Mouse (Mus musculus) heart, embryonic 13.5 days (tissue): ENCODE data around the gene Mrvi1. TPM values are rescaled to one million over a fixed set of nuclear protein-coding genes. Genes with fewer than 3 reads are reported as not detected.
"Not testable (repeated sequence)": the region's sequence is repeated elsewhere in the genome, so short reads cannot be mapped to it uniquely, and the experiment has no call there.

Experiments used
- ATAC-seq: fragments of 200-750 bp; cut with Nextera tagmentation; 2 replicates; pipeline ENCODE4 v1.8.0; 2017; ENCODE audit warnings: moderate TSS enrichment; ENCODE audit not compliant: insufficient number of reproducible peaks, low FRiP score, low TSS enrichment; ENCODE audit errors: extremely low read depth
- H3K27ac ChIP-seq: fragments of 300-500 bp; sonication (generic); replicated peaks from 2 replicates; pipeline ENCODE4 v1.5.1; 2015; ENCODE audit warnings: moderate library complexity, mild to moderate bottlenecking, inconsistent platforms
- H3K27me3 ChIP-seq: fragments of 300-500 bp; sonication (generic); replicated peaks from 2 replicates; pipeline ENCODE4 v1.6.1; 2015; ENCODE audit warnings: mild to moderate bottlenecking, inconsistent platforms
- H3K36me3 ChIP-seq: fragments of 300-500 bp; sonication (generic); 2 replicates; pipeline ENCODE4 v1.6.1; 2015; ENCODE audit warnings: mild to moderate bottlenecking, inconsistent platforms
- H3K4me1 ChIP-seq: fragments of 300-500 bp; sonication (generic); 2 replicates; pipeline ENCODE4 v1.6.1; 2015; ENCODE audit warnings: inconsistent platforms
- H3K4me2 ChIP-seq: fragments of 300-500 bp; sonication (generic); 2 replicates; pipeline ENCODE4 v1.6.1; 2015; ENCODE audit warnings: inconsistent platforms, mild to moderate bottlenecking, moderate library complexity
- H3K4me3 ChIP-seq: fragments of 300-500 bp; sonication (generic); 2 replicates; pipeline ENCODE4 v1.5.1; 2015; ENCODE audit warnings: moderate library complexity, mild to moderate bottlenecking, inconsistent platforms
- H3K9ac ChIP-seq: fragments of 300-500 bp; sonication (generic); 2 replicates; pipeline ENCODE4 v1.6.1; 2015; ENCODE audit warnings: inconsistent platforms, mild to moderate bottlenecking, moderate library complexity
- H3K9me3 ChIP-seq: fragments of 300-500 bp; sonication (generic); 2 replicates; pipeline ENCODE4 v1.6.1; 2016; ENCODE audit warnings: inconsistent platforms
- WGBS: fragments of 180-500 bp; shearing (Covaris S2); methylation state at CpG from one replicate; pipeline ENCODE4 v1.1.7; 2015; ENCODE audit warnings: mixed read lengths; 5-methylcytosine and 5-hydroxymethylcytosine counted together
- polyA plus RNA-seq: library from polyadenylated mRNA; unstranded; fragments of >200 nt; fragmentation: Nextera tagmentation; extraction: Ambion mirVana; gene quantifications from 2 replicates; pipeline ENCODE4 v1.2.1, GENCODE M21; 2015

Gene Mrvi1
- polyA plus RNA-seq, 1 experiment from 2014 or later, result 5.3 TPM

DNA sequence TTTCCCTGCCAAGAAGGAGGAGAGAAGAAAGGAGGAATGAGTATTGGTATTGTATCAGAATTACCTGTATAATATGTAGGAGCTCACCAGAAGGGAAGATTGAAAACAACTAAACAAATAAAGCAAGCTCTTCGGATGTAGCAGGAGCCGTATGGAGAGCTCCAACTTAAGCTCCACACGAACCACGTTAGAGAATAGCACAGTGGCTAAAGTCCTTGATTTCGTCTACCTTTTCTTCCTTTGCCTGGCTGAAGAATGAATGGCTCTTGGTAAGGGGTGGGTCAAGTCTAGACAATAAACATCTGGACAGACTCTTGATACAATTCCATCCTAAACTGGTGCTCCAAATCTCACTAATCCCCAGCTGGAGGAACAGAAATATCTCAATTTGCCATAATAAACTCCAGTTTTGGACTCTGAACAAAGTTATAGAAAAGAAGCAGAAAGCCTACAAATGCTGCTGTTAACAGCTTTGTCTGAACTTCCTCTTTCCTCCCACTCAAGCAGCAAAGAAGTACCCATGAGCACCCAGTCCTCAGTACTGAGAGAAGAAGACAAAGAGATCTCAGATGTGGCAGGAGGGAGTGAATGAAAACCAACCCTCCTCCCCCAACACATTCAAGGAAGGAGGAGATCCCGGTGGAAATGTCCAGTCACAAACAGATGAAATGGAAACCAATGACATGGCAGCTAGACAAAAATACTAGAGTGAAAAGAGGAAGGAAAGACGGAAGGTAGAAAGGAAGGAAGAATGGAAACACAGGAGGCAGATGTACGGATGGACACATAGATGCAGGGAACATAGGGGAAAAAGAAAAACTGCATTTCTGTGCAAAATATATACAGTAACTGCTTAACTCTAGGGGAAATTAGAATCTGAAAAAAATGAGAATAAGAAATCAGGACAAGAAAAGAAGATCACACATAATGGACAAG lies 73.8 kb downstream of the Mrvi1 start:
- 75% methylated on average over 8 of the region's 8 CpGs for WGBS

DNA sequence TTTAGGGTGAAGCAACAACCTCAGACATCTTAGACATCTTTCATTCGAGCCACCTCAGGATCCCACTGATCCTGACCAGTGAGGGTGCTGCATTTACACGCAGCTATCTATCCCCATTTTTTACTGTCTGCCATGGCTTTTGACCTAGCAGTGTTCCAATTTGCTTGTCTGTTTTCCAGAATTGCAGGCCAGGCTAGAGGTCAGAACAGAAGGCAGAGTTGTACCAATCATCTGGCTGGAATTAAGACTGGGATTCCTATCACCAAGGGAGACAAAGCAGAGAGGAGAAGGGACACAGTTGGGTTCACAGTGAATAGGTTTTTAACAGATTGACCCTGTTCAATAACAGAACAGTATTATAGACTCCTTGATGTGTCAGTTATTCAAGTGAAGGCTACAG lies 75.7 kb downstream of the Mrvi1 start:
- Histone ChIP-seq H3K9ac (no peak overlapping the region), H3K4me3 (no peak overlapping the region), H3K36me3 (peaks cover 3% of the 10 kb centered on the region; the same call in 1 of the 2 replicates), H3K4me1 (peaks cover 38% of the 10 kb centered on the region), H3K27ac (no peak overlapping the region), H3K4me2 (no peak overlapping the region), H3K9me3 (no peaks in the 10 kb centered on the region), H3K27me3 (no peaks in the 10 kb centered on the region)
- 82% methylated on average over 2 of the region's 2 CpGs for WGBS
- ATAC-seq, result no peak

More for the DNA sequence above, 73.8 kb downstream of the Mrvi1 start:
- H3K4me2 ChIP-seq, result no peak overlapping the region
- no peaks in the 10 kb centered on the region for H3K9me3 ChIP-seq
- H3K9ac ChIP-seq, result no peak overlapping the region
- ATAC-seq, result no peak
- peaks cover 3% of the 10 kb centered on the region; the same call in 1 of the 2 replicates for H3K36me3 ChIP-seq
- no peak overlapping the region for H3K4me3 ChIP-seq
- no peak overlapping the region for H3K27ac ChIP-seq
- H3K4me1 ChIP-seq, result peaks cover 22% of the 10 kb centered on the region
- no peaks in the 10 kb centered on the region for H3K27me3 ChIP-seq

DNA sequence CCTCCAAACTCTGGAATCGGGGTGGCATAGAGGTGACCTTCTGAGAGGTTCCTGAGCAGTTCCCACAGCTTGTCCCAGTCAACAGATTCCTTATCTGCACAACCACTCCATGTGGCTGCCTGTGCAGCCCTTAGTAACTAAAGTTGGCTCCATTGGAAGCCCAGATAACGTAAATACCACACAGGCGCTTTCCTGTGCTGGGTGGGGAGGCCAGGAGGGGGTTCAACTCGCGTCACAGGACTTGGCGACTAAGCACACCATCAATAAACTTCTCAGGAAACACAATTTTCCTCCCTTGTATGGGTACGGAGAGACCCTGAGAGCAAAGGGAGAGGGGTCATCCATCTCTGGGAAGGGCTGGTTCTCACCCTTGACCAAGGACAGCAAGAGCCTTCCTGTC lies 79.0 kb downstream of the Mrvi1 start:
- Histone ChIP-seq H3K27ac (peak overlapping the region; percentile 91), H3K27me3 (no peaks in the 10 kb centered on the region), H3K9me3 (no peaks in the 10 kb centered on the region), H3K4me2 (peak overlapping the region; percentile 33), H3K4me1 (peaks cover 38% of the 10 kb centered on the region), H3K9ac (peak overlapping the region; percentile 58; the same call in 1 of the 2 replicates), H3K36me3 (peaks cover 10% of the 10 kb centered on the region), H3K4me3 (no peak overlapping the region)
- 19% methylated on average over 7 of the region's 7 CpGs for WGBS
- peak; percentile 61; the same call in 1 of the 2 replicates for ATAC-seq

DNA sequence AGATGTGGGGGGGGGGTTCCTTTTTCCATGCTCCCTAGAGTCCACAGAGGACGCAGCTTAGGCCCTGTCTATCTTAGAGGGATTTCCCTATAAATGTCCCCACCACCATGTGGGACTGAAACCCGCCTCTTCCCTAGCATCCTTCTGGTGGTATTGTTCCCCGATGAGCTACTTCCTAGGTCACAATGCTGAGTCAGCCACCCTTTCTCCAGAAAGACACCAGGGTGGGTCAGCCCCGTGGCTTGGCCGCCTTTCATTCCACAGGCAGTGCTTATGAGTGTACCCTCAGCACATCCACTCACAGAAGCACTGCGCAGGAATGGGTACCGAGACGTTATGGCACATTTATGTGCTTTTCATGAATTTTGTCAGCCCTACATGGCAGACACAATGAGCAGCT lies 85.1 kb downstream of the Mrvi1 start:
- WGBS, result 86% methylated on average over 8 of the region's 8 CpGs

DNA sequence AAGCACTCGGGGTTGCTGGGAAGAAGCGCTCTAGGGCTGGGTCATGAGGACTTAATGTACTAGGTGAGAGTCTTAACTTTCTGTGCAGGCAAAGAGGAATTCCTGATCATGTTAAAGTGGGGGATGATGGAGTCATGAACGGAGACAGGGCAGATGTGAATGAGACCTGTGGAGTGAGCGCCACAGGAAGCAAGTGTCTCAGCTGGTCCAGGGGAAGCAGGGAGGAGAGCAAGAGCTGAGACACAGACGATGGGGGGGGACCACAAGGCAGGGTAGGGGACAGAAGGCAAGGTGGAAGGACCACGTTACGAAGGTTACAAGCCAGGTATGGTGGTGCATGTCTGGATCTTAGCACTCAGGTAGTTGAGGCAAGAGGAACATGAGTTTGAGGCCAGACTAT lies 85.8 kb downstream of the Mrvi1 start:
- WGBS, result 82% methylated on average over 7 of the region's 7 CpGs
- Histone ChIP-seq H3K27me3 (no peaks in the 10 kb centered on the region), H3K36me3 (peaks cover 8% of the 10 kb centered on the region; the same call in 1 of the 2 replicates), H3K9ac (no peak overlapping the region), H3K4me2 (no peak overlapping the region), H3K9me3 (no peaks in the 10 kb centered on the region), H3K4me1 (peaks cover 21% of the 10 kb centered on the region), H3K4me3 (no peak overlapping the region), H3K27ac (no peak overlapping the region)
- no peak for ATAC-seq

More for the DNA sequence above, 85.1 kb downstream of the Mrvi1 start:
- H3K36me3 ChIP-seq, result peaks cover 8% of the 10 kb centered on the region; the same call in 1 of the 2 replicates
- peaks cover 22% of the 10 kb centered on the region for H3K4me1 ChIP-seq
- no peaks in the 10 kb centered on the region for H3K27me3 ChIP-seq
- no peak overlapping the region for H3K27ac ChIP-seq
- H3K9ac ChIP-seq, result no peak overlapping the region
- H3K9me3 ChIP-seq, result no peaks in the 10 kb centered on the region
- H3K4me2 ChIP-seq, result no peak overlapping the region
- no peak for ATAC-seq
- no peak overlapping the region for H3K4me3 ChIP-seq

DNA sequence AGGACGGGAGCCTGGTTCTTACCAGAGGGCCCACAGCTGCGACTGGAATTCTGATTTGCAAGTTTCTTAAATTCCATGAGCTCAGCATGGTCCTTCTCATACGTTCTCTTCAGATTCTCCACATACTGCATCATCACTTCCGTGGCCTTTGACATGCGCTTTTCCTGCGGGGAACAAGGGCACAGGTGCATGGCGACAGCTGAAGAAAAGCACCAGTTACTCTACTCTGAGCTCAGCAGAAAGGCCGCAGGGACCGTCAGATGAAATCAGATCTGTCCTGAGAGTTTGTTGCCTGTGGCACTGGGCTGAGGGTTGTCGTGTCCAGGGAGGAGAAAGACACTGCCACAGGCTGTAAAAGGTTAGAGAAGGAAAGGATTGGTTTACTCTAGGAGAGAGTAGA lies 86.5 kb downstream of the Mrvi1 start:
- H3K9me3 ChIP-seq, ATAC-seq, H3K9ac ChIP-seq, H3K27me3 ChIP-seq, H3K4me3 ChIP-seq, H3K4me2 ChIP-seq, H3K36me3 ChIP-seq, H3K27ac ChIP-seq: not testable (repeated sequence)
- 79% methylated on average over 10 of the region's 10 CpGs for WGBS
- H3K4me1 ChIP-seq, result peaks cover 23% of the 10 kb centered on the region

DNA sequence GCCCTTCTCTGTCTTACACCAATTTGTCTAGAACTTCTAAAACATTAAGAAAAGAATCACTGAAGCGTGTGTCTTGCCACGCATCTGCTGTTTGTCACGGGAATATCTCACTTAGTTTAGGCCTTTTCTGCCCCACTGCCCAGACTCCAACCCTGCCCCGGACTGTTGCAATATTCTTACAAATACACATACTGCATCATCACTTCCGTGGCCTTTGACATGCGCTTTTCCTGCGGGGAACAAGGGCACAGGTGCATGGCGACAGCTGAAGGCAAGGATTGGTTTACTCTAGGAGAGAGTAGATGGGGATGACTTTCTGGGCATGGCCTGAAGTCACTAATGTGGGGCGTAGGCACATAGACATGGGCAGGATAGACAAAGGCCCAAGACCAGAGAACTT lies 87.6 kb downstream of the Mrvi1 start:
- peaks cover 8% of the 10 kb centered on the region; the same call in 1 of the 2 replicates for H3K36me3 ChIP-seq
- H3K27ac ChIP-seq, result peak overlapping the region; percentile 52; the same call in 1 of the 2 replicates
- H3K9ac ChIP-seq, result no peak overlapping the region
- no peaks in the 10 kb centered on the region for H3K9me3 ChIP-seq
- no peak overlapping the region for H3K4me3 ChIP-seq
- no peak overlapping the region for H3K4me2 ChIP-seq
- WGBS, result 85% methylated on average over 9 of the region's 9 CpGs
- ATAC-seq, result no peak
- no peaks in the 10 kb centered on the region for H3K27me3 ChIP-seq
- H3K4me1 ChIP-seq, result peaks cover 23% of the 10 kb centered on the region

DNA sequence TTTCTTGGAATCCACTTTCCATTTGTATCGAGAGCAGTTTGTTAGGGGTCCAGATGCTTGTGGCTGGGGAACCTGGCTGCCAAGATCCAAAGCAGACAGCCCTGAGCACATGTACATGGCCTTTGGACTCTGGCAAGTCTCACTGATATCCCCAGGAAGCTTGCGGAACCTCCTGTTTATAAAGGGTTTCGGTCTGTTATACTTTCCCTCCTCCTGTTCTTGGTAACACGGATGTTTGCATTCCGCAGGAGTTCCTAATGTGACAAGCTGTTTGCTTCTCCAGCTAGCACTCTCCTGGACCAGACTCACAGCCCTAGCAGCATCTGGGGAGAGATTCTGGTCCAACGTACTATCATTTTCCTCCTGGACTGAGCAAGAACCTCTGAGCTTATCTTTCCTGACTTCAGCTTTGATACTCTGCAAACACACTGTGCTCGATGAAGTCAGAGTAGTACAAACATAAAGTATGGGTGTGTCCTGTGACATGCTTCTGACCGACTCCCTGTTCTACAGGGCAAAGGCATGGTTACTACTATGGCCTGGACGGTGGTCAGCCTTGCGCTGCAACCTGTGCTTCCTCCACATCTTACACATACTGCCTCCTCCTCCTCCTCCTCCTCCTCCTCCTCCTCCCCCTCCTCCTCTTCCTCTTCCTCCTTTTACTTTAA lies 88.2 kb downstream of the Mrvi1 start:
- H3K4me2 ChIP-seq, result no peak overlapping the region
- no peaks in the 10 kb centered on the region for H3K9me3 ChIP-seq
- H3K27ac ChIP-seq, result peak overlapping the region; percentile 62; the same call in 1 of the 2 replicates
- no peak overlapping the region for H3K4me3 ChIP-seq
- no peak for ATAC-seq
- H3K4me1 ChIP-seq, result peaks cover 23% of the 10 kb centered on the region
- H3K27me3 ChIP-seq, result no peaks in the 10 kb centered on the region
- peaks cover 6% of the 10 kb centered on the region; the same call in 1 of the 2 replicates for H3K36me3 ChIP-seq
- no peak overlapping the region for H3K9ac ChIP-seq
- WGBS, result 55% methylated on average over 10 of the region's 10 CpGs

DNA sequence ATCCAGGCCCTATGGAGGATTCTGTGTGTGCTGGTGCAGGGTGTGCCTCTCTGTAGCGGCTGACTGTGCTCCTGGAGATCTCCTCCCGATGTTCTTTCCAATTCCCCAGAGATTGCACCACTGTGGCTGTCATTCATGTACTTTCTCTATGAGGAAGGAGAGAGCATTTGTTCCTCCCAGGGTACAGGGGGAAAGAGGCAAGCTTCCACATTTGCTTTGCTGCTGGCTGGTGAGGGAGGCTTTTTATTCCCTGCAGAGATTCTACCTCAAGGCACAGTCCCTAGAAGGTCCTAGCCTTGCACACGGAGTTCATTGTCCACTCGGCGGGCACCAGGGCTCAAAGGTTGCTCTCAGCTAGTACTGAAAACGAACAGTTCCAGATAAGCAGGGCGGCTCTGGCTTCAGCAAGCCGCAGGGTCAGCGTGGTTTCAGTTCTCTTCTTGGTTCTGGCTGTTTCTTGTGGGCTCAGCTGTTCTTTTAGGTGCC lies 90.7 kb downstream of the Mrvi1 start:
- H3K27ac ChIP-seq, result no peak overlapping the region
- ATAC-seq, result no peak
- WGBS, result 26% methylated on average over 9 of the region's 9 CpGs
- H3K36me3 ChIP-seq, result no peaks in the 10 kb centered on the region
- H3K9me3 ChIP-seq, result no peaks in the 10 kb centered on the region
- no peak overlapping the region for H3K4me3 ChIP-seq
- H3K27me3 ChIP-seq, result no peaks in the 10 kb centered on the region
- peak overlapping the region; percentile 8 for H3K4me2 ChIP-seq
- peak overlapping the region; percentile 58; the same call in 1 of the 2 replicates for H3K9ac ChIP-seq
- H3K4me1 ChIP-seq, result peaks cover 23% of the 10 kb centered on the region

DNA sequence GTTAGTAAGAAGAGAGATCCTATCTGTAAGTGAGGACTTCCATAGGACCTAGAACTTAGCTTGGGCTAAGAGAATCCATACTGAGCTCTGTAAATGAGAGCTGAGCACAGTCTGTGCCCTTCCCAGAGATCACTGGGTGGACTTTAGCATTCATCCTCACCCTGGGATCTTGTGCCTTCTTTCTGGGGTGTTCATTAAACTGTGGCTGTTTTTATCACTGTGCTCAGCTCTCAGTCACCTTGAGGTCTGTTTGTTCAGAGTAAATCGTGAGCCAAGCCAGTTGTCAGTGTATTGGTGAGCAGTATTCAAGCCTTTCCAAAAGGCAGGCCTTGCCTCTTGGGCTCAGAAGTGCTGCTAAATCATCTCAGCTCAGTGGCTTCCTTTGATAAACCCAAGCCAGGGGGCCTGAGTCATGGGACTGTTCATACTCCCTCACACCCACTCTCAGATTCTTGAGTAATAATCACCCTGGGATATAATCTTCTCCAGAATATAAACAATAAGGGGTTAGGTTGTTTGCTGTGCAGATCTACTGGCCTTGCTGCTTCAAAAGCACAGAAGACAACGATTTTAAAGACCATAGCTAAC lies 100.4 kb downstream of the Mrvi1 start:
- no peak overlapping the region for H3K4me3 ChIP-seq
- 72% methylated on average over 2 of the region's 2 CpGs for WGBS
- H3K36me3 ChIP-seq, result peaks cover 5% of the 10 kb centered on the region; the same call in 1 of the 2 replicates
- H3K4me2 ChIP-seq, result no peak overlapping the region
- H3K9me3 ChIP-seq, result no peaks in the 10 kb centered on the region
- peaks cover 25% of the 10 kb centered on the region for H3K4me1 ChIP-seq
- no peak overlapping the region for H3K27ac ChIP-seq
- no peak for ATAC-seq
- no peaks in the 10 kb centered on the region for H3K27me3 ChIP-seq
- no peak overlapping the region for H3K9ac ChIP-seq

DNA sequence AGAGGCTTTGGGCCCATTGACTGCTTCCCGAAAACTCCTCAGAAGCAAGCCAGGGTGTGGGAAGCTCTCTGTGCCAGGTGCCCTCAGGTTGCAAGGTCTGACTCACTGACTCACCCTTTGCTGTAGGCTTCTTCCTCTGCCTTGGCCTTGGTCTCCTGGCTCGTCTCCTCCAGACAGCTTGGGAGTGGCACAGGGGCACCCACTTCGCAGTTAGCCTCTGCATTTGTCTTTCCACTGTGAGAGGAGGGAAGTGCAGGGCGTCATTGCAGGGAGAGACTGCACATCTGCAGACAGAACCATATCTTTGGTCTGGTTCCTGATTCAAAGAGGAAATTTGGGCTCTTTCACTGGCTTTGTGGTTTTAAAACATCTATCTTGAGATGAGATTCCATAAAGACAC lies 104.2 kb downstream of the Mrvi1 start:
- H3K27me3 ChIP-seq, result no peaks in the 10 kb centered on the region
- H3K4me1 ChIP-seq, result peaks cover 34% of the 10 kb centered on the region
- H3K9me3 ChIP-seq, result no peaks in the 10 kb centered on the region
- no peak overlapping the region for H3K9ac ChIP-seq
- peaks cover 24% of the 10 kb centered on the region for H3K36me3 ChIP-seq
- H3K27ac ChIP-seq, result peak overlapping the region; percentile 63
- no peak overlapping the region for H3K4me3 ChIP-seq
- H3K4me2 ChIP-seq, result no peak overlapping the region
- 75% methylated on average over 4 of the region's 4 CpGs for WGBS
- ATAC-seq, result no peak
